17 mouse cellular contexts compared by ENCODE assay signal in the genomic region with DNA sequence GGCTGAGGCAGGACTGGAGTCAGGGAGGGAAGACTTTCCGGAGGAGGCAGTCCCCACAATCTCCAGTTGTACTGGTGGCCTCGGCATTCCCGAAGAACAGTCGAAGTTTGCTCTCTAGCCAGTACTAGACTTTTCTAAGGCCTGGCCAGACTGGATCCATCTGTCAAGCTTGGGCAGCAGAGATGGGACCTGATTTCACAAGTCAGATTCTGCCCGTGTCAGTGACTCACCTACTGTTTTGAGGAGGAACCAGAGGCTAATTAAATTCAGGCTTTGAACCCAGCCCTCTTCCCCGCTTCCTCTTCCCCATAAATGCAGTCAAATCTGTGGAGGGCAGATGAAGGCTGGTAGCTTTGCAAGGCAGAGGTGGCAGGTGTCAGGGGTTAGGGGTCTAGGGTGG. TPM values are rescaled to one million over a fixed set of nuclear protein-coding genes. Genes with fewer than 3 reads are reported as not detected.
DNase-seq lines count a peak whose midpoint lies in the region; ATAC-seq lines count a peak whose summit lies in the region.
"Had no signal": no experiment of that assay in that cellular context is flagged by ENCODE, and none has a peak within 500 bp of the region (broad histone marks: within the 10 kb centered on the region; RNA-seq: fewer than 3 reads in every experiment).

No protein-coding gene starts in this region.

- 27% methylated on average over 6 of the region's 6 CpGs for WGBS in heart, embryonic 12.5 days

- peak; percentile 93 for DNase-seq in heart, adult 11 months
- peak; percentile 59 for DNase-seq in urinary bladder, postnatal 14 days (ENCODE audit: low spot score)
- DNase-seq in urinary bladder, adult 2 months (ENCODE audit: low spot score) = no peak
- peak; percentile 59 to 69 for DNase-seq in monocyte, adult 2 months (ENCODE audit: low read depth in 1 of 2, low spot score in 2 of 2)
- DNase-seq in cerebellum, adult 9-11 months = no peak
- DNase-seq in kidney, postnatal 25 days = no peak
- DNase-seq in frontal cortex, adult 2 months (ENCODE audit: extremely low spot score in 1 of 2, low spot score in 1 of 2) = no peak
- DNase-seq: cerebellum, postnatal 14 days; kidney, adult 9 months; liver, embryonic 13.5 days; thymus, postnatal 14 days had no signal

- no peak overlapping the region for H3K27ac ChIP-seq in heart, embryonic 12.5 days (ENCODE audit: poor library complexity, severe bottlenecking)
- H3K27ac ChIP-seq: embryonic facial prominence, embryonic 13.5 days; forebrain, embryonic 12.5 days had no signal

- H3K9me3 ChIP-seq in heart, embryonic 12.5 days (replicated peaks) = no peaks in the 10 kb centered on the region
- H3K9me3 ChIP-seq: embryonic facial prominence, embryonic 13.5 days; forebrain, embryonic 12.5 days; G1E; liver, embryonic 13.5 days had no signal

- ATAC-seq in heart, embryonic 12.5 days (ENCODE audit: insufficient number of reproducible peaks, low FRiP score) = no peak
- ATAC-seq: hindbrain, embryonic 16.5 days had no signal

- 0 out of 2 replicates have a peak, but pooled peaks cover 3% of the 10 kb centered on the region for H3K4me1 ChIP-seq in heart, embryonic 12.5 days (replicated peaks)
- H3K4me1 ChIP-seq: embryonic facial prominence, embryonic 13.5 days; liver, embryonic 13.5 days had no signal

- H3K27me3 ChIP-seq in heart, embryonic 12.5 days (replicated peaks) = peaks cover 7% of the 10 kb centered on the region

- no peak overlapping the region for H3K4me3 ChIP-seq in heart, embryonic 12.5 days
- H3K4me3 ChIP-seq: embryonic facial prominence, embryonic 13.5 days; forebrain, embryonic 12.5 days; liver, embryonic 13.5 days had no signal

- no peaks in the 10 kb centered on the region for H3K36me3 ChIP-seq in heart, embryonic 12.5 days
- H3K36me3 ChIP-seq: embryonic facial prominence, embryonic 13.5 days; forebrain, embryonic 12.5 days; G1E; liver, embryonic 13.5 days had no signal

- H3K9ac ChIP-seq in heart, embryonic 12.5 days = no peak overlapping the region
- H3K9ac ChIP-seq: embryonic facial prominence, embryonic 13.5 days; forebrain, embryonic 12.5 days; liver, embryonic 13.5 days had no signal

- H3K4me2 ChIP-seq in heart, embryonic 12.5 days = no peak overlapping the region
- H3K4me2 ChIP-seq: embryonic facial prominence, embryonic 13.5 days; forebrain, embryonic 12.5 days; liver, embryonic 13.5 days had no signal

RNA-seq across cellular contexts. Expression of a gene that starts 6.7 kb away (rescaled TPM):
- 4.3 and 5.3 TPM in 2 replicates for polyA plus RNA-seq in heart, embryonic 12.5 days (2016; fragmentation: Nextera tagmentation; extraction: Ambion mirVana)
- polyA plus RNA-seq in urinary bladder, adult 2 months (2012; rRNA removed) = 21.5 and 28.5 TPM in 2 replicates
- polyA plus RNA-seq in frontal cortex, adult 2 months (2012; rRNA removed) = 59.7 and 61.2 TPM in 2 replicates

RNA-seq across cellular contexts. Expression of a gene that starts 21.9 kb away (rescaled TPM):
- not detected in 2 replicates for polyA plus RNA-seq in heart, embryonic 12.5 days (2016; fragmentation: Nextera tagmentation; extraction: Ambion mirVana)
- polyA plus RNA-seq in urinary bladder, adult 2 months (2012; rRNA removed) = 1,094 and 1,493 TPM in 2 replicates
- polyA plus RNA-seq in frontal cortex, adult 2 months (2012; rRNA removed) = 0.27 and 0.34 TPM in 2 replicates
- polyA plus RNA-seq: C2C12; forebrain, embryonic 12.5 days; G1E; liver, embryonic 13.5 days had no signal

RNA-seq across cellular contexts. Expression of a gene that starts 33.7 kb away (rescaled TPM):
- 17.6 and 18.8 TPM in 2 replicates for polyA plus RNA-seq in heart, embryonic 12.5 days (2016; fragmentation: Nextera tagmentation; extraction: Ambion mirVana)
- polyA plus RNA-seq in urinary bladder, adult 2 months (2012; rRNA removed) = 45.2 and 45.9 TPM in 2 replicates
- polyA plus RNA-seq in frontal cortex, adult 2 months (2012; rRNA removed) = 18.9 and 20.9 TPM in 2 replicates

Comparison
In these comparisons a context has a peak if more than half of its experiments do, and no peak if none do; other contexts are left out.
1. DNase-seq: peak in heart, adult 11 months (single experiment), urinary bladder, postnatal 14 days (single experiment) and monocyte, adult 2 months (2 of 2); none in urinary bladder, adult 2 months (single experiment), cerebellum, adult 9-11 months (single experiment), kidney, postnatal 25 days (0 of 2) and frontal cortex, adult 2 months (0 of 2).
2. RNA of a gene that starts 21.9 kb away (polyA plus RNA-seq): 1,094 to 1,493 TPM in urinary bladder, adult 2 months; 0.27 to 0.34 TPM in frontal cortex, adult 2 months and not detected in heart, embryonic 12.5 days; every median in the first group is over 100 times any median in the second.